Mouse (Mus musculus) gastrocnemius, adult 18-20 months (tissue): Measurements from ENCODE around the gene Cdhr2. TPM values are rescaled to one million over a fixed set of nuclear protein-coding genes. Genes with fewer than 3 reads are reported as not detected.
A peak's percentile ranks its signal among the peaks of the same experiment; 100 is the strongest.

ENCODE experiments used
- DNase-seq: peaks from one replicate; pipeline ENCODE4 v3.0.0; 2021; ENCODE audit warnings: low spot score
- total RNA-seq, 2 experiments: library from RNA; stranded (reverse); gene quantifications; 2 replicates each; pipeline ENCODE4 v1.2.3; 2021

The Cdhr2 gene
- total RNA-seq, 2 experiments from 2014 or later: not detected

- no peak for DNase-seq
These were observed 8.3 kb upstream of the Cdhr2 start for GRCm38 (mm10) chr13:54692711-54693557.

GRCm38 (mm10) chr13:54693558-54694347 is 7.5 kb upstream of the Cdhr2 start, which contains the start of gene Rnf44:
Gene Rnf44, minus strand, starts transcription at chr13:54693907.
- DNase-seq: peak; percentile 99

GRCm38 (mm10) chr13:54694348-54695060 is 6.8 kb upstream of the Cdhr2 start:
- DNase-seq: peak; percentile 91

- DNase-seq: no peak
These were observed 5.6 kb upstream of the Cdhr2 start for GRCm38 (mm10) chr13:54695479-54696230.

- DNase-seq: no peak
These were observed 1.2 kb downstream of the Cdhr2 start for GRCm38 (mm10) chr13:54702507-54702906.

- no peak for DNase-seq
These were observed 3.6 kb downstream of the Cdhr2 start for GRCm38 (mm10) chr13:54704890-54705289.

- no peak for DNase-seq
These were observed 9.6 kb downstream of the Cdhr2 start for GRCm38 (mm10) chr13:54710866-54711265.

DNA sequence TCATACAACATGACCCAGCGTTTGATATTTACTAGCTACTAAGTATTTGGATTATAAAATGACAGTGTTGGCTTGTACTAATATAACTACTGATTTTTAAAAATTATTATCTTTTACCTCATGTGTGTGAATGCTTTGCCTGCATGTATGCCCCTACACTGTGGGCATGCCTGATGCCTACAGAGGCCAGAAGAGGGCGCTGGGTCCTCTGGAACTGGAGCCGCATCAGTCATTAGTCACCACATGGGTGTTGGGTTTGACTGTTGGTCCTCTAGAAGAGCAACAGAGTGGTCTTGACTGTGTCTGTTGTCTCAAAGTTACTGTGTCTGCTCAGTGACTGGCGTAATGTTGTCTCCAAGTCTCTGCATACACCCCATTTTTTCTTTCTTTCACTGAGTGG is 13.1 kb downstream of the Cdhr2 start:
- no peak for DNase-seq

DNA sequence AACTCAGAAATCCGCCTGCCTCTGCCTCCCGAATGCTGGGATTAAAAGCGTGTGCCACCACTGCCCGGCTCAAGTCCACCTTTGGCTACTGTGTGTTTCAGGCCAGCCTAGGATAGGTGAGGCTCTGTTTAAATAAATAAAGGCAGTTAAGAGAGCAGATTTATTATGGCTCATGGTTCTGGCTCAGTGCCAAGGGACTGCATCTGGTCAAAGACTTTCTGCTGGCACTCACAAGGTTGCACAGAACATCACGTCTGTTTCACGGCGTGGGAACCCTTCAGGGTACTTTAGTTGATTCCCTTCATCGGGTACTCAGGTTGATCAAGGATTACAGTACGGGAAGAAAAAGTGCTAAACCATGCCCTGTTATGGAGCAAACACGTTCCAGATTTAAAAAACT is 13.7 kb downstream of the Cdhr2 start:
- no peak for DNase-seq

DNA sequence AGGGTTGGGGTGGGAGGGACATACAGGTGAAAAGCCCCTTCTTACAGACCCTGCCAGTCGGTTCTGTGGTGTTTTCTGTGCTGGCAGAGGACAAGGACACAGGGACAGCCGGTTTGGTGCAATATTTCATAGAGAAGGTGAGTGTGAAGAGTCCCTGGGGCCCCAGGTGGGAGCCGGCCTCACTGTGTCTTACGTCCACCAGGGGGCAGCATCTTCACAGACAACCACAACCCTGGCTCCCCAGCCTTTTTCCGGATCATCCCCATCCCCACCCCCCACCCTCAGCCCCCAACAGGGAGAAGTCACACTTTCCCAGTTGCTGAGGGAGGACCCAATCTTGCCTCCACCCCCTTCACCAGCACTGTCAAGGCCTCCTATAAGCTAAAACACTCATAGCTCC is 15.7 kb downstream of the Cdhr2 start:
- DNase-seq: peak; percentile 23

- no peak for DNase-seq
These were observed 21.9 kb downstream of the Cdhr2 start for GRCm38 (mm10) chr13:54723143-54723542.

DNA sequence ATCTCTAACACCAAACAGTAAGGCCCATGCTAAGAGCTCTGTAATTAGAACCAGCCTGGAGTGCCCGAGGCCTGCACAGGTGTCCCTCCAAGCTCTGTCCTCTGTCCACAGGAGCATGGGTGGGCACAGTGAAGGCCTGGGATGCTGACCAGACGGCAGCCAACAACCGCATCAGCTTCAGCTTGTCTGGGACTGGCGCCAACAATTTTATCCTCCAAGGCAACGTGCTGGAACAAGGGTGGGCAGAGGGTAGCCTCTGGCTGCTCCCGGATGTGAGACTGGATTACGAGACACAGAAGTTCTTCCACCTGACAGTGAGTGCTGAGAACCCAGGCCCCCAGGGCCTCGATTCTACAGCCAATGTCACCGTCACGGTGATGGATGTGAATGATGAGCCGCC is 24.9 kb downstream of the Cdhr2 start:
- DNase-seq: no peak

DNA sequence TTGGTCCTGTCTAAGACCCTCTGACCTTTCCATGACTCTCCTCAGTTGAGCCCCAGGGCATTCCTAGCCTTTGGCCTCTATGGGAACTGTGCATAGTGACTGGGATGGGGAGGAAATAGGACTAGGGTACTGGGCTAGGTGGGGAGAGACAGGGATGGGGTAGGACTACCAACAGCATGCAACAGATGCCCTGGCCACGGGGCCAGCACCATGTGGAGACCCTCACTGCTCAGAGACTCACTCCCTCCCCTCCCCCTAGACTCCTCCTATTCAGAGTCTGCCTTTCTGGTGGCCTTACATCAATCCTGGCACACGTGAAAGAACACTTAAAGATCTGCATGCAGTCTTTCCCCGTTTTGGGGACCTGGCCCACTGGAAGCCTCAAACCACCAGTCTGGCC is 35.7 kb downstream of the Cdhr2 start:
- DNase-seq: no peak

DNA sequence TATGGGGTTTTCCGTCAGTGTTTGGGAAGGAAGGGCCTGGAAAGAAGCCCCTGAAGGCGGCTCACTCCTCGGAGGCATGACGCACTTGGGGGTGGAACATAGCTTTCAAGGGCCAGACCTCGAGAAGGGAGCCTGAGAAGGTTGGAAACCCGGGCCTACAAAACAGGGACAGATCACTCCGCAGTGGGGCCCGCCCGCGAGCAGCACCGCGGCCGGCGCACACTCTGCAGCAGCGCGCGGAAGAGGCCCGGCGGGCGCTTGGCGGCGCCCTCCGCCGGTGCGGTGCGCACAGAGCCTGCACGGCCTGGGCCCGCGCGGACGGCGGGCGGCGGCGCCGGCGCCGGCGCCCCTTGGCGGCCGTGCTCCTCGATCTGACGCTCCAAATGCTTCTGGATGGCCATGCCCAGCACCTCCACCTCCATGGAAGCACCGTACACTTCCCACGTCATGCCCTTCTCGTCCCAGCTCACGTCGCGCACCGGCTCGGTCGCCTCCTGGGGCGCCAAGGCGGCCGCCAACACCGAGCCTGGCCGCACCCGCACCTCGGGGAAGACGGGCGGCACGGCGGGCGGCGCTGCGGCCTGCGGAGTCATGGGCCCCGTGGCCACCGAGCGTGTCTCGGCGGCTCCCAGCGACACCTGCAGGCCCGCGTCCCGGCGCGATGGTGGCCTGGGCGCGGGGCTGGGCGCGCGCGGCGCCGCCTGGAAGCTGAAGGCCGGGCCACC is 36.4 kb downstream of the Cdhr2 start:
- DNase-seq: no peak

- no peak for DNase-seq
These were observed 36.9 kb downstream of the Cdhr2 start for GRCm38 (mm10) chr13:54738213-54738601.

- DNase-seq: no peak
These were observed 44.8 kb downstream of the Cdhr2 start for GRCm38 (mm10) chr13:54746110-54746509.

GRCm38 (mm10) chr13:54746896-54747295 is 45.6 kb downstream of the Cdhr2 start:
- no peak for DNase-seq

GRCm38 (mm10) chr13:54748190-54748589 is 46.9 kb downstream of the Cdhr2 start:
- no peak for DNase-seq

GRCm38 (mm10) chr13:54748721-54749060 is 47.4 kb downstream of the Cdhr2 start:
- DNase-seq: no peak

- no peak for DNase-seq
These were observed 48.0 kb downstream of the Cdhr2 start for GRCm38 (mm10) chr13:54749061-54749863.
